Mouse (Mus musculus): ENCODE data around the gene Stx2. TPM values are rescaled to one million over a fixed set of nuclear protein-coding genes. Genes with fewer than 3 reads are reported as not detected.
A peak's percentile ranks its signal among the peaks of the same experiment; 100 is the strongest.

The Stx2 gene
- total and polyA plus RNA-seq, 3 experiments = 0.74 to 5.2 (median 2.5) TPM

DNA sequence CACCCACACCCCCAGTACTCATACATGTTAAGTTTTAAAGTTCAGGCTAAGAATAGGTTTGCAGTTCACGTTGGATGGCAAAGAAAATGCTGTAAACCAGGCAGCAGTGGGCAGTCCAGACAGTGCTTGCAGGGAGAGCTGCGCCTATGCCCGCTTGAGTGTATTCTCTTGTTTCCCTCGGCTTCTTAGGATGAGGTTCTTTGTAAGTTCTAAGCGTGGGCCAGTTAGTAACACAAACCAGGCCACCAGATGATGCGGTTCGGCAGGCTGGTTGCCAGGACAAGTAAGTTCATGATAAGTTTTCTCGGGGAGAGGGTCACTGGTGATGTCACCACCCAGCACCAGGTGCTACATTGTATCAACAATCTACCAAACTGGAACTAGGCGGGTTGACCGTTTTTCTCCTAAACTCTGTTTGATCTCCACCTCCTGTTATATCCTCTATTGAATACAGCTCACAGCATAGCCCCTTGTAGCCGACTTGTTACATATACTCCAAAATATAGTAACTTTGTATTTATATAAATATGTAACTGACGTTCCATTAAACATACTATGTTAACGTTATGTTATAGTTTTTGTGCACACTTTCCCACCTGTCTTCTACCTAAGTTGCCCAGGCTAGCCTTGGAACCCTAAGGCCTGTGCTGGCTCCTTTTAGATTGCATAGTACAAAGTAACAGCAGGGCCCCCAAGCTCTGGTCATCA lies 10.6 kb upstream of the Stx2 start:
- DNase-seq (ENCODE audit: extremely low read depth) = no peak

DNA sequence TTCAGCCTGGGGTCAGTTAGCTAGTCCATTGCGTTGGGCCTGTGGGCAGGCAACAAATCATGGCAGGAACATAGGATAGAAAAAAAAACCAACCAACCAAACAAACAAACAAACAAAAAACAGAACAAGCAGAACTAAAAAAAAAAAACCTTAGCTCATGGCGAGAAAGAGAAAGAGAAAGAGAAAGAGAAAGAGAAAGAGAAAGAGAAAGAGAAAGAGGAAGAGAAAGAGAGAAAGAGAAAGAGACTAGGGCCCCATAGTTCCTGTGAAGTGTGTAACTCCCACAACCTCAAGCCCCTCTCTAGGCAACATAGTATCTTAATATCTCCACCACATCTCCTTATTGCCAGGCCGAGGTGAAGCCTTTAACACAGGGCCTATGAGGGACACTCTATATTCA lies 8.0 kb upstream of the Stx2 start:
- DNase-seq (ENCODE audit: extremely low read depth) = no peak
- H3K9me3 ChIP-seq (replicated peaks; ENCODE audit: low read length) = no peaks in the 10 kb centered on the region
- in situ Hi-C loops (cut with MboI; ENCODE audit: low pct_ligation_motif_present, low pct_unique_long_range_greater_than_20kb, low sequenced_read_pairs) (loop anchor here (25.0 kb wide), 1 partner anchor 1404 kb away; no protein-coding TSS in a partner anchor), dilution Hi-C loops (cut with MboI; ENCODE audit: extremely low pct_ligation_motif_present, extremely low pct_unique_long_range_greater_than_20kb, low sequenced_read_pairs) (no loop called here)
- H3K4me2 ChIP-seq (ENCODE audit: insufficient read depth, low read depth, poor library complexity, severe bottlenecking) = peak overlapping the region; percentile 58
- H3K79me2 ChIP-seq (replicated peaks; ENCODE audit: control insufficient read depth, extremely low read depth, insufficient read depth, poor library complexity, severe bottlenecking) = peaks cover 13% of the 10 kb centered on the region
- peak overlapping the region; percentile 69 for H3K9ac ChIP-seq (ENCODE audit: insufficient read depth, low read depth)
- H3K27ac ChIP-seq (ENCODE audit: insufficient read depth, low read depth) = peak overlapping the region; percentile 77
- TF ChIP-seq IRF4 (IDR thresholded peaks at IDR 0.05; ENCODE audit: low read depth, low read length) (peak; percentile 85), JUN (IDR thresholded peaks at IDR 0.05; ENCODE audit: insufficient read depth, low read depth, low read length) (no peak), EP300 (IDR thresholded peaks at IDR 0.05; ENCODE audit: low read length) (peak; percentile 59), ETS1 (conservative IDR thresholded peaks at IDR 0.05; ENCODE audit: low read depth, low read length) (peak; percentile 99), CHD1 (IDR thresholded peaks at IDR 0.05; ENCODE audit: low read depth, low read length) (no peak), HCFC1 (IDR thresholded peaks at IDR 0.05; ENCODE audit: low read depth, low read length) (peak; percentile 30), MAZ (IDR thresholded peaks at IDR 0.05; ENCODE audit: low read depth, low read length) (no peak), MAFK (IDR thresholded peaks at IDR 0.05; ENCODE audit: insufficient replicate concordance, low read length) (no peak), ZNF384 (IDR thresholded peaks at IDR 0.05; ENCODE audit: low read depth, low read length) (peak; percentile 83), RCOR1 (conservative IDR thresholded peaks at IDR 0.05; ENCODE audit: low read depth, low read length) (no peak), JUND (conservative IDR thresholded peaks at IDR 0.05; ENCODE audit: low read depth, low read length) (no peak), UBTF (IDR thresholded peaks at IDR 0.05; ENCODE audit: low read depth, low read length) (no peak)
- H3K36me3 ChIP-seq (replicated peaks in 1 of 2; ENCODE audit: control insufficient read depth in 1 of 2, insufficient read depth in 1 of 2, low read length in 1 of 2) = peaks cover 0 to 5% of the 10 kb centered on the region in 2 experiments
- peaks cover 14 to 23% of the 10 kb centered on the region in 2 experiments for H3K4me1 ChIP-seq (ENCODE audit: control insufficient read depth in 1 of 2, insufficient read depth in 2 of 2)
- peak overlapping the region in 1 of 3 experiments; percentile 16 for H3K4me3 ChIP-seq (replicated peaks in 1 of 3; ENCODE audit: low read depth in 2 of 3, low read length in 2 of 3, poor library complexity in 1 of 3)
- no peaks in the 10 kb centered on the region for H3K27me3 ChIP-seq (replicated peaks)

More for the DNA sequence above, 10.6 kb upstream of the Stx2 start:
- Histone ChIP-seq H3K79me2 (replicated peaks; ENCODE audit: control insufficient read depth, extremely low read depth, insufficient read depth, poor library complexity, severe bottlenecking) (peaks cover 24% of the 10 kb centered on the region), H3K4me3 (replicated peaks in 1 of 3; ENCODE audit: low read depth in 2 of 3, low read length in 2 of 3, poor library complexity in 1 of 3) (peak overlapping the region; percentile 38 to 78 (median 67)), H3K4me1 (ENCODE audit: control insufficient read depth in 1 of 2, insufficient read depth in 2 of 2) (peaks cover 15 to 21% of the 10 kb centered on the region in 2 experiments), H3K36me3 (replicated peaks in 1 of 2; ENCODE audit: control insufficient read depth in 1 of 2, insufficient read depth in 1 of 2, low read length in 1 of 2) (peaks cover 9 to 15% of the 10 kb centered on the region in 2 experiments), H3K9ac (ENCODE audit: insufficient read depth, low read depth) (peak overlapping the region; percentile 81), H3K9me3 (replicated peaks; ENCODE audit: low read length) (no peaks in the 10 kb centered on the region), H3K4me2 (ENCODE audit: insufficient read depth, low read depth, poor library complexity, severe bottlenecking) (peak overlapping the region; percentile 53), H3K27me3 (replicated peaks) (no peaks in the 10 kb centered on the region), H3K27ac (ENCODE audit: insufficient read depth, low read depth) (peak overlapping the region; percentile 97)
- TF ChIP-seq CHD2 (IDR thresholded peaks at IDR 0.05; ENCODE audit: low read length) = no peak
- TF ChIP-seq NRF1 (IDR thresholded peaks at IDR 0.05; ENCODE audit: low read depth, low read length) = no peak
- TF ChIP-seq UBTF (IDR thresholded peaks at IDR 0.05; ENCODE audit: low read depth, low read length) = no peak
- TF ChIP-seq NELFE (IDR thresholded peaks at IDR 0.05; ENCODE audit: low read depth, low read length) = no peak
- TF ChIP-seq E2F4 (IDR thresholded peaks at IDR 0.05; ENCODE audit: insufficient replicate concordance, low read depth, low read length) = no peak
- TF ChIP-seq EP300 (IDR thresholded peaks at IDR 0.05; ENCODE audit: low read length) = no peak; the same call in 1 of the 2 replicates
- no peak for TF ChIP-seq ZC3H11A (IDR thresholded peaks at IDR 0.05; ENCODE audit: low read depth, low read length)
- no peak for TF ChIP-seq USF2 (conservative IDR thresholded peaks at IDR 0.05; ENCODE audit: low read depth, low read length)
- TF ChIP-seq CTCF (conservative IDR thresholded peaks at IDR 0.05 in 1 of 2, IDR thresholded peaks at IDR 0.05 in 1 of 2; ENCODE audit: low read depth in 2 of 2, low read length in 2 of 2) = no peak
- no peak for TF ChIP-seq MAZ (IDR thresholded peaks at IDR 0.05; ENCODE audit: low read depth, low read length)
- TF ChIP-seq CHD1 (IDR thresholded peaks at IDR 0.05; ENCODE audit: low read depth, low read length) = peak; percentile 57; the same call in 1 of the 2 replicates
- no peak for TF ChIP-seq ELF1 (IDR thresholded peaks at IDR 0.05; ENCODE audit: low read depth, low read length)
- no peak for TF ChIP-seq MYC (IDR thresholded peaks at IDR 0.05; ENCODE audit: low read depth, low read length)
- TF ChIP-seq MEF2A (IDR thresholded peaks at IDR 0.05; ENCODE audit: borderline replicate concordance, low read depth, low read length) = no peak
- no peak for TF ChIP-seq RCOR1 (conservative IDR thresholded peaks at IDR 0.05; ENCODE audit: low read depth, low read length)
- no peak for TF ChIP-seq MAFK (IDR thresholded peaks at IDR 0.05; ENCODE audit: insufficient replicate concordance, low read length)
- TF ChIP-seq BHLHE40 (IDR thresholded peaks at IDR 0.05; ENCODE audit: low read depth, low read length) = no peak
- TF ChIP-seq MAX (IDR thresholded peaks at IDR 0.05; ENCODE audit: low read length) = peak; percentile 24
- TF ChIP-seq HCFC1 (IDR thresholded peaks at IDR 0.05; ENCODE audit: low read depth, low read length) = no peak
- no peak for TF ChIP-seq SIN3A (IDR thresholded peaks at IDR 0.05; ENCODE audit: low read length)
- no peak for TF ChIP-seq ETS1 (conservative IDR thresholded peaks at IDR 0.05; ENCODE audit: low read depth, low read length)
- TF ChIP-seq IRF4 (IDR thresholded peaks at IDR 0.05; ENCODE audit: low read depth, low read length) = 0 out of 2 replicates have a peak, but pooled peaks have one; percentile 11
- peak; percentile 27; the same call in 1 of the 2 replicates for TF ChIP-seq JUN (IDR thresholded peaks at IDR 0.05; ENCODE audit: insufficient read depth, low read depth, low read length)
- no peak for TF ChIP-seq POLR2A (IDR thresholded peaks at IDR 0.05; ENCODE audit: low read depth, low read length)
- TF ChIP-seq MXI1 (IDR thresholded peaks at IDR 0.05; ENCODE audit: low read depth, low read length) = no peak
- TF ChIP-seq TCF12 (IDR thresholded peaks at IDR 0.05; ENCODE audit: low read depth, low read length) = peak; percentile 35; the same call in 1 of the 2 replicates
- TF ChIP-seq TBP (conservative IDR thresholded peaks at IDR 0.05; ENCODE audit: low read depth, low read length) = no peak
- TF ChIP-seq ZMIZ1 (IDR thresholded peaks at IDR 0.05; ENCODE audit: low read depth, low read length) = no peak
- no peak for TF ChIP-seq RAD21 (IDR thresholded peaks at IDR 0.05; ENCODE audit: low read depth, low read length)
- no peak for TF ChIP-seq JUND (conservative IDR thresholded peaks at IDR 0.05; ENCODE audit: low read depth, low read length)
- no peak for TF ChIP-seq ZKSCAN1 (IDR thresholded peaks at IDR 0.05; ENCODE audit: borderline replicate concordance, low read depth, low read length)
- no peak for TF ChIP-seq GABPA (IDR thresholded peaks at IDR 0.05; ENCODE audit: insufficient replicate concordance, low read depth, low read length)
- TF ChIP-seq KAT2A (IDR thresholded peaks at IDR 0.05; ENCODE audit: insufficient replicate concordance, low read length) = no peak
- no peak for TF ChIP-seq POLR2AphosphoS2 (IDR thresholded peaks at IDR 0.05; ENCODE audit: low read depth, low read length)
- TF ChIP-seq PAX5 (IDR thresholded peaks at IDR 0.05; ENCODE audit: low read length) = no peak
- dilution Hi-C loops (cut with MboI; ENCODE audit: extremely low pct_ligation_motif_present, extremely low pct_unique_long_range_greater_than_20kb, low sequenced_read_pairs) (no loop called here), in situ Hi-C loops (cut with MboI; ENCODE audit: low pct_ligation_motif_present, low pct_unique_long_range_greater_than_20kb, low sequenced_read_pairs) (loop anchor here (25.0 kb wide), 1 partner anchor 1407 kb away; no protein-coding TSS in a partner anchor)
